Mouse (Mus musculus) gastrocnemius, adult 18-20 months (tissue): ENCODE data around the gene Scrn1. TPM values are rescaled to one million over a fixed set of nuclear protein-coding genes. Genes with fewer than 3 reads are reported as not detected.

ENCODE experiments used
- DNase-seq: peaks from one replicate; pipeline ENCODE4 v3.0.0; 2021; ENCODE audit warnings: low spot score
- long read RNA-seq, 2 experiments: library from polyadenylated mRNA; stranded (forward); transcript quantifications; one replicate each; pipeline ENCODE4 v2.0.0; 2021
- total RNA-seq, 2 experiments: library from RNA; stranded (reverse); gene quantifications; 2 replicates each; pipeline ENCODE4 v1.2.3; 2021

Scrn1 gene
- total RNA-seq = 1 to 10 TPM; 1.8 TPM
- long read RNA-seq, experiment 1, partial matches to known transcripts = 1 of 1 reads
- long read RNA-seq, experiment 1, other reads (novel, unspliced or antisense) = 0 of 1 reads
- long read RNA-seq, experiment 2, full-length matches to known transcripts = 1 of 1 reads
- long read RNA-seq, experiment 2, partial matches to known transcripts = 0 of 1 reads
- long read RNA-seq, experiment 2, other reads (novel, unspliced or antisense) = 0 of 1 reads

DNA sequence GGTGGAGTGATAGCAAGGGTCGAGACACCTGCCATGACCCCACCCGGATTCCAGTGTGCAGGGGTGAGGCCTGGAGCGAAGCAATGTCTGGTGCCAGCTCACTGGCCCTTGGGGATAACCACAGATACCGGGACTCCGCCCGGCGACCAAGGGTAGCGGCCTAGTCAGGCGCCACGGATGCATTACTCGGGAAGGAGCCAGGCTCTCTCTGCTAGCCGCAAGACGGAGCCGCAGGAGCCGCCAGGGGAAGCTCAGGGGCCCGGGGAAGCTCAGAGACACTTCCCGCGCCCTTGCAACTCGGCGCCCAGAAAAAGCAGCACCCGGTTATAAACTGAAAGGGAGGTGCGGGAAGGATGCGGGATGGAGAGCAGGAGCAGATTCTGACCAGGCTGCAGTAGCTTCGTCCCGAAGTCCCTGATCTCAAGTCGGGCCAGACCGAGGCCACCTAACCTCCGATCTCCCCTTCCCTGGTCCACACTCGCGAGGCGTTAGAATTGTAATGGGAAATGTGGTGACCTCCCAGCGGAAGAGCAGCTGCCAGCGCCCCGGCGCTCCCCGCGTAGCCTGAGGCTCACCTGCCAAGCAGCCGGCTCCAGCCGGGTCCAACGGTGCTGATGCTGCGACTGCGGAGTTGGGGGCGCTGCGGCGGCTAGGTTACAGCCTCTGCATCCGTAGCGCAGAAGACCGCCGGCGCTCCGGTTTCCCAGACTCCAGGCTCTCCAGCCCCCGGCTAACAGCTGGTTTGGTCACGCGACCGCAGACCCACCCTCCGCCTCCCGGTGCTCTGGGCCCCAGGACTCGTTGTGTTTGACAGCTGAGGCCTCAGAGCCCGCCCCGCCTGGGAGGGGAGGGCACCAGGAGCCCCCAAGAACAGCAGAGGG, at the start of gene Scrn1:
Gene Scrn1, minus strand, starts transcription at position 825 of the 881 bp plus-strand sequence.
- peak; percentile 31 for DNase-seq

DNA sequence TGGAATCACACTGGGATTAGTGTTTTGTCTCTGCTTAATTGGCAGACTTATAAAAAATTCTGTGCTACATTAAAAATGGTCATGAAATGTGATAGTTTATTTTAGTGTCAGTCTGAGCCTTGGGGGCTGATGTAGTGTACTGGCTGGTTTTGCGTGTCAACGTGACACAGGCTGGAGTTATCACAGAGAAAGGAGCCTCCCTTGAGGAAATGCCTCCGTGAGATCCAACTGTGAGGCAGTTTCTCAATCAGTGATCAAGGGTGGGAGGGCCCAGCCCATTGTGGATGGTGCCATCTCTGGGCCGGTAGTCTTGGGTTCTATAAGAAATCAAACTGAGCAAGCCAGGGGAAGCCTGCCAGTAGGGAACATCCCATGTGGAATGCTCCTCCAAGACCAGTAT, 40.0 kb upstream of the Scrn1 start:
- DNase-seq = peak; percentile 9

DNA sequence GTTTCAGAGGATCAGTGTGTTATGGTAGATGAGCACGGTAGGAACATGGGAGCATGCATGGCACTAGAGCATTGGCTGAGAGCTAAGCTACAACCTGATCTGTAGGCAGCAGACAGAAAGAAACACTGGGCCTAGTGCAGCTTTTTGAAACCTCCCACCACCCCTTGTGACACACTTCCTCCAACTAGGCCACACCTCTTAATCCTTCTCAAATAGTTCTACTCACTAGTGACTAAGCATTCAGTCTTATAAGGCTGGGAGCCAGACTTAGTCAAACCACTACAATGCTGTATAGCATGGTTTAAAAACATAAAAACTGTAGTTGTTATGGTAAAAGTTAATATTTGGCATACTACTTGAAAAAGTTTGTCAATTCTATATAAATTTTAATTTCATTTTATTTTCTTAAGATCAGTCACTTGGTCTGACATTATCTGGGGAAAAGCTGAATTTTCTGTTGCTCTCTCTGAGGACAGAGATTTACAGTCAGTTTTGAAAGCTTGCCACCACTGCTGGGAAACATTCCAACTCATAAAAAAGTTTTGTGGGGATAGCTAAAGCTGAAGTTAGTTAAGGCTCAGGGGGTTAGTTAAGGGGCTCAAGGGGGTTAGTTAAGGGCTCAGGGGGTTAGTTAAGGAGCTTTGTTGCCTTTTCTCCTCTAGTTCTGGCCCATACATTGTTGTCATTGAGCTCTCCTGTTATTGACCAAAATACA, 37.9 kb upstream of the Scrn1 start:
- DNase-seq = peak; percentile 30

GRCm38 (mm10) chr6:54602891-54603290, 36.6 kb upstream of the Scrn1 start:
- DNase-seq = no peak

GRCm38 (mm10) chr6:54600681-54601347, 34.5 kb upstream of the Scrn1 start:
- no peak for DNase-seq

DNA sequence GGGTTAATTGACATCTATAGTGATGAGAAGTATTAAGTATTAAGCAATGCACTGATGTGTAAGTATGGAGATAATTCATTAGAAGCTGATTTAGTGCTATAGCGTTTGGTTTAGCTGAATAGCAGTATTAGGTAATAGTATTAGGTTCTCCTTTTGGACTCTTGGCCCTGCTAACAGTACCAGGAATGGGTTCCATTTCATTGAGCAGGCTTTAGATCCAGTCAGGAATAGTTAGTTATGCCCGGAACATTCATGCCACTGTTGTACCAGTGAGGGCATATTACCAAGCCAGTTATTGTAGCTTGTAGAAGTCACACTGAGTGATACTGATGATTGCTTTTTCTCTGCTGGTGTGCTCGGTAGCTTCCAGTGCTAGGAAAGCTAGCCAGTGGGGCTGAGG, 31.4 kb upstream of the Scrn1 start:
- DNase-seq = no peak

GRCm38 (mm10) chr6:54597208-54597607, 30.9 kb upstream of the Scrn1 start, which contains the start of gene Fkbp14:
Gene Fkbp14 (minus strand): TSS chr6:54597308.
- DNase-seq = no peak

- no peak for DNase-seq
These were observed 29.1 kb upstream of the Scrn1 start for GRCm38 (mm10) chr6:54595330-54595878.

DNA sequence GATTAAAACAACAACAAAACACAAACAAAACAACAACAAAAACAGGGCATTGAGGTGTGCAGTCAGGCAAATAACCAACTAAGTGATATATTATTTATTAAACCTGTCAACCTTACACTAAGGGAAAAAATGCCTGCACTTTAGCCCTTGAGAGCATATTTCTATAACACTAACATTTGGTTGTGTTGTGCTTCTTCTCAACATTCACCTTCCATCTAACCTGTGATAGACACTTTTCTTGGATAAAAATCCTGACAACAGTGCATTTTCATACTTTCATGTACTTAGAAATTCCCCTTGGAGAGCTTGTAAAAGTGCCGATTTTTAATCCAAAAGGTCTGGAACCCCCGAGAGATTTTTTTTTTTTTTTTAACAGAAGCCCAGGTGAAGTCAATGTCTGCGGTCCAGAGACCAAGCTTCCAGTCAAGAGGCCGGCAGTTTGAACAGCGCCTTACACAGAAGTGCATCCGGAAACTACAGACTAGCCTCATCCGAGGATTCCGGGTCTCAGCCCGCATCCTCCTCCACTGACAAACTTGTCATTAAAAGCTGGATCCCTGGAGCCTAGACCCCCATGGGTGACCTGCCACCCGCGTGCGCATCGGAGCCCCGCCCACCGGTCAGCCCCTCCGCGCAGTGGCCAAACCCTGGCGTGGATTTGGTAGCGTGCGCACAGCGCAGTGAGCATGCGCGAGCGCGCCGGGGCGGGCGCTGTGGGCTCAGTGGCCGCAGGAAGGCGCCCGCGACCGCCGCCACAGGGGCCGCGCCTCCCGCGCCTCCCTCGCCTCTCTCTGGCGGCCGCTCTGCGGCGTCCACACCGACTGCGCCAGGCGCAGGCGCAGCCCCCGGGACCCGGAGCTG, 28.4 kb upstream of the Scrn1 start, which contains the start of gene Plekha8:
Gene Plekha8, plus strand, starts transcription at position 643 of the 861 bp plus-strand sequence.
- peak; percentile 92 for DNase-seq

DNA sequence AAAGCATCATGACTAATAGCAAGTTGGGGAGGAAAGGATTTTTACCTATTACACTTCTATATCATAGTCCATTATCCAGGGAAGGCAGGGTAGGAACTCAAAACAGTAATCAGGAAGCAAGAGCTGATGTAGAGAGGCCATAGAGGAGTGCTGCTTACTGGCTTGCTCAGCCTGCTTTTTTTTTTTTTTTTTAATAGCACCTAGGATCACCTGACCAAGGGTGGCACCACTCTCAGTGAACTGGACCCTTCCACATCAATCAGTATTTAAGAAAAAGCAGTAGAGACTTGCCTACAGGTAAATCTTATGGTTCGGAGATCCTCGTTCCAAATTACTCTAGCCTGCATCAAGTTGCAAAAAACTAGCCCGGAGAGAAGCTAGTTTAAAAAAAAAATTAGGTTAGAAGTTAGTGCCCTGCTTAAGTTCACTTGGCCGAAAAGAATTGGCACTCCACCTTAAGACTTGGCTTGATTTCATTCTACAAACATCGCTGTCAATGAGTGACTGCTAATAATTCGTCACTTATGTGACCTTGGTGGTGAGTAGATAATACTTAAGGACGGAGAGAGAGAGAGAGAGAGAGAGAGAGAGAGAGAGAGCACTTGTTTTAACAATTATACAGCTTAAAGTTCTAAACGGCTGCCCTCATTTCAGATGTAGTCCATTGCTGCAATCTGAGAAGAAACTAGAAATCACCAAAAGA, 27.6 kb upstream of the Scrn1 start:
- no peak for DNase-seq

- DNase-seq = peak; percentile 93
These were observed 26.7 kb upstream of the Scrn1 start for GRCm38 (mm10) chr6:54592938-54593535.

DNA sequence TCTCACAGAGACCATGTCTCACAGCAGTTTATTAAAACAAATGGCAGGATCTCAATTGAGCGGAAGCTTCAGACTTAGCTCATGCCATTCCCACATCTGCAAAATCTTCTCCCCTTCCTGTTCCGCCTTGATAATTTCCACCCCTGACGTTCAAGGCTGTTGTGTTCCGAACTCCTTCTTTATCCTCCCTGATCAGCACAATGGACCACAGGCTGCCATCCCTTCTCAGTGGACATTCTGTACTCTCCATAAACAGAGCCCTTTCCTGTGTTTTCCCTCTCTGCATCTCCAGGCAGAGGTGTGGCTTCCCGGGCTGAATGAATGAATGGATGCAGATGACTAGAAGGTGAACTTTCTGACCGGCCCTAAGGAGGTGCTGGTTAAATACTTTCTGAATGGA, 25.5 kb upstream of the Scrn1 start:
- DNase-seq = no peak

GRCm38 (mm10) chr6:54590691-54591090, 24.4 kb upstream of the Scrn1 start:
- DNase-seq = no peak

GRCm38 (mm10) chr6:54588212-54588611, 21.9 kb upstream of the Scrn1 start:
- DNase-seq = no peak

- DNase-seq = no peak
These were observed 21.4 kb upstream of the Scrn1 start for GRCm38 (mm10) chr6:54587683-54588082.

- no peak for DNase-seq
These were observed 20.6 kb upstream of the Scrn1 start for GRCm38 (mm10) chr6:54586911-54587310.

- DNase-seq = peak; percentile 66
These were observed 19.9 kb upstream of the Scrn1 start for GRCm38 (mm10) chr6:54586175-54586574.

- DNase-seq = no peak
These were observed 7.1 kb upstream of the Scrn1 start for GRCm38 (mm10) chr6:54573218-54573955.
